Mouse (Mus musculus): ENCODE data around the gene Acad10. TPM values are rescaled to one million over a fixed set of nuclear protein-coding genes. Genes with fewer than 3 reads are reported as not detected.
"Not testable (repeated sequence)": the region's sequence is repeated elsewhere in the genome, so short reads cannot be mapped to it uniquely, and the experiment has no call there.

Acad10 gene
- polyA plus RNA-seq, 1 experiment from 2014 or later = 4.7 TPM

GRCm38 (mm10) chr5:121664971-121665370 is 4.7 kb upstream of the Acad10 start:
- H3K9ac ChIP-seq (ENCODE audit: low read length) = no peak overlapping the region
- DNase-seq (ENCODE audit: low spot score) (no peak), ATAC-seq (replicated peaks; ENCODE audit: low FRiP score, low TSS enrichment, low read depth) (no peak)
- no peaks in the 10 kb centered on the region for H3K27me3 ChIP-seq (replicated peaks; ENCODE audit: control insufficient read depth, insufficient read depth, low read length)
- 95% methylated on average over 9 of the region's 9 CpGs for WGBS
- no peaks in the 10 kb centered on the region for H3K9me3 ChIP-seq (ENCODE audit: control insufficient read depth, low read length)
- no peak overlapping the region for H3K27ac ChIP-seq (ENCODE audit: low read depth)
- no peak overlapping the region for H3K4me3 ChIP-seq (ENCODE audit: low read depth, low read length)
- peaks cover 12% of the 10 kb centered on the region for H3K4me1 ChIP-seq (replicated peaks; ENCODE audit: control insufficient read depth, insufficient read depth, low read length)
- H3K36me3 ChIP-seq (ENCODE audit: control insufficient read depth, insufficient read depth, low read length) = peaks cover 43% of the 10 kb centered on the region
- no peak overlapping the region for H3K4me2 ChIP-seq (ENCODE audit: low read length)

- WGBS = 87% methylated on average over 6 of the region's 6 CpGs
- DNase-seq (ENCODE audit: low spot score) = no peak
- H3K36me3 ChIP-seq (ENCODE audit: control insufficient read depth, insufficient read depth, low read length) = peaks cover 39% of the 10 kb centered on the region
These were observed 3.8 kb upstream of the Acad10 start for GRCm38 (mm10) chr5:121664078-121664477.

GRCm38 (mm10) chr5:121663456-121663855 is 3.1 kb upstream of the Acad10 start:
- Histone ChIP-seq H3K4me2 (ENCODE audit: low read length) (no peak overlapping the region), H3K9me3 (ENCODE audit: control insufficient read depth, low read length) (no peaks in the 10 kb centered on the region), H3K9ac (ENCODE audit: low read length) (no peak overlapping the region), H3K27me3 (replicated peaks; ENCODE audit: control insufficient read depth, insufficient read depth, low read length) (no peaks in the 10 kb centered on the region), H3K36me3 (ENCODE audit: control insufficient read depth, insufficient read depth, low read length) (peaks cover 35% of the 10 kb centered on the region), H3K27ac (ENCODE audit: low read depth) (no peak overlapping the region), H3K4me1 (replicated peaks; ENCODE audit: control insufficient read depth, insufficient read depth, low read length) (peaks cover 17% of the 10 kb centered on the region), H3K4me3 (ENCODE audit: low read depth, low read length) (no peak overlapping the region)
- WGBS = 89% methylated on average over 8 of the region's 8 CpGs
- DNase-seq (ENCODE audit: low spot score) = no peak
- no peak for ATAC-seq (replicated peaks; ENCODE audit: low FRiP score, low TSS enrichment, low read depth)

More at GRCm38 (mm10) chr5:121664078-121664477, 3.8 kb upstream of the Acad10 start:
- no peak overlapping the region for H3K9ac ChIP-seq (ENCODE audit: low read length)
- ATAC-seq (replicated peaks; ENCODE audit: low FRiP score, low TSS enrichment, low read depth) = no peak
- H3K4me2 ChIP-seq (ENCODE audit: low read length) = no peak overlapping the region
- no peak overlapping the region for H3K27ac ChIP-seq (ENCODE audit: low read depth)
- peaks cover 17% of the 10 kb centered on the region for H3K4me1 ChIP-seq (replicated peaks; ENCODE audit: control insufficient read depth, insufficient read depth, low read length)
- H3K4me3 ChIP-seq (ENCODE audit: low read depth, low read length) = no peak overlapping the region
- H3K27me3 ChIP-seq (replicated peaks; ENCODE audit: control insufficient read depth, insufficient read depth, low read length) = no peaks in the 10 kb centered on the region
- H3K9me3 ChIP-seq (ENCODE audit: control insufficient read depth, low read length) = no peaks in the 10 kb centered on the region

- Histone ChIP-seq H3K36me3 (ENCODE audit: control insufficient read depth, insufficient read depth, low read length) (peaks cover 33% of the 10 kb centered on the region), H3K4me2 (ENCODE audit: low read length) (peak overlapping the region; percentile 88), H3K9ac (ENCODE audit: low read length) (peak overlapping the region; percentile 87), H3K9me3 (ENCODE audit: control insufficient read depth, low read length) (no peaks in the 10 kb centered on the region), H3K27me3 (replicated peaks; ENCODE audit: control insufficient read depth, insufficient read depth, low read length) (no peaks in the 10 kb centered on the region), H3K4me1 (replicated peaks; ENCODE audit: control insufficient read depth, insufficient read depth, low read length) (peaks cover 17% of the 10 kb centered on the region), H3K4me3 (ENCODE audit: low read depth, low read length) (peak overlapping the region; percentile 99), H3K27ac (ENCODE audit: low read depth) (no peak overlapping the region)
- WGBS = 83% methylated on average over 5 of the region's 5 CpGs
- ATAC-seq (replicated peaks; ENCODE audit: low FRiP score, low TSS enrichment, low read depth) (no peak), DNase-seq (ENCODE audit: low spot score) (no peak)
These were observed 1.2 kb upstream of the Acad10 start for GRCm38 (mm10) chr5:121661494-121661893.

- H3K27ac ChIP-seq (ENCODE audit: low read depth) = peak overlapping the region; percentile 38; the same call in 1 of the 2 replicates
- WGBS = under 1% methylated on average over 25 of the region's 26 CpGs
- peak; percentile 15 for ATAC-seq (replicated peaks; ENCODE audit: low FRiP score, low TSS enrichment, low read depth)
These were observed 562 bp upstream of the Acad10 start for GRCm38 (mm10) chr5:121660897-121661254.

GRCm38 (mm10) chr5:121657656-121658055 is 2.7 kb downstream of the Acad10 start:
- DNase-seq (ENCODE audit: low spot score); H3K27me3 ChIP-seq (replicated peaks; ENCODE audit: control insufficient read depth, insufficient read depth, low read length); ATAC-seq (replicated peaks; ENCODE audit: low FRiP score, low TSS enrichment, low read depth); H3K9me3 ChIP-seq (ENCODE audit: control insufficient read depth, low read length); H3K9ac ChIP-seq (ENCODE audit: low read length); H3K4me2 ChIP-seq (ENCODE audit: low read length); H3K27ac ChIP-seq (ENCODE audit: low read depth); H3K4me3 ChIP-seq (ENCODE audit: low read depth, low read length); H3K36me3 ChIP-seq (ENCODE audit: control insufficient read depth, insufficient read depth, low read length): not testable (repeated sequence)
- 82% methylated on average over 6 of the region's 6 CpGs for WGBS
- H3K4me1 ChIP-seq (replicated peaks; ENCODE audit: control insufficient read depth, insufficient read depth, low read length) = peaks cover 17% of the 10 kb centered on the region

More at GRCm38 (mm10) chr5:121660897-121661254, 562 bp upstream of the Acad10 start:
- Histone ChIP-seq H3K4me3 (ENCODE audit: low read depth, low read length) (peak overlapping the region; percentile 99), H3K4me2 (ENCODE audit: low read length) (peak overlapping the region; percentile 88), H3K9ac (ENCODE audit: low read length) (peak overlapping the region; percentile 87), H3K4me1 (replicated peaks; ENCODE audit: control insufficient read depth, insufficient read depth, low read length) (peaks cover 17% of the 10 kb centered on the region), H3K36me3 (ENCODE audit: control insufficient read depth, insufficient read depth, low read length) (peaks cover 27% of the 10 kb centered on the region), H3K9me3 (ENCODE audit: control insufficient read depth, low read length) (no peaks in the 10 kb centered on the region), H3K27me3 (replicated peaks; ENCODE audit: control insufficient read depth, insufficient read depth, low read length) (no peaks in the 10 kb centered on the region)
- no peak for DNase-seq (ENCODE audit: low spot score)

GRCm38 (mm10) chr5:121656866-121657265 is 3.4 kb downstream of the Acad10 start:
- H3K4me1 ChIP-seq (replicated peaks; ENCODE audit: control insufficient read depth, insufficient read depth, low read length) = peaks cover 14% of the 10 kb centered on the region
- 83% methylated on average over 6 of the region's 6 CpGs for WGBS
- DNase-seq (ENCODE audit: low spot score); ATAC-seq (replicated peaks; ENCODE audit: low FRiP score, low TSS enrichment, low read depth); H3K9me3 ChIP-seq (ENCODE audit: control insufficient read depth, low read length); H3K27ac ChIP-seq (ENCODE audit: low read depth); H3K4me2 ChIP-seq (ENCODE audit: low read length); H3K4me3 ChIP-seq (ENCODE audit: low read depth, low read length); H3K27me3 ChIP-seq (replicated peaks; ENCODE audit: control insufficient read depth, insufficient read depth, low read length); H3K36me3 ChIP-seq (ENCODE audit: control insufficient read depth, insufficient read depth, low read length); H3K9ac ChIP-seq (ENCODE audit: low read length): not testable (repeated sequence)

GRCm38 (mm10) chr5:121654526-121654925 is 5.8 kb downstream of the Acad10 start:
- 76% methylated on average over 4 of the region's 4 CpGs for WGBS
- Histone ChIP-seq H3K9me3 (ENCODE audit: control insufficient read depth, low read length) (no peaks in the 10 kb centered on the region), H3K9ac (ENCODE audit: low read length) (no peak overlapping the region), H3K4me2 (ENCODE audit: low read length) (no peak overlapping the region), H3K36me3 (ENCODE audit: control insufficient read depth, insufficient read depth, low read length) (no peaks in the 10 kb centered on the region), H3K27me3 (replicated peaks; ENCODE audit: control insufficient read depth, insufficient read depth, low read length) (no peaks in the 10 kb centered on the region), H3K4me3 (ENCODE audit: low read depth, low read length) (no peak overlapping the region), H3K27ac (ENCODE audit: low read depth) (no peak overlapping the region), H3K4me1 (replicated peaks; ENCODE audit: control insufficient read depth, insufficient read depth, low read length) (peaks cover under 1% of the 10 kb centered on the region; the same call in 1 of the 2 replicates)
- ATAC-seq (replicated peaks; ENCODE audit: low FRiP score, low TSS enrichment, low read depth) (no peak), DNase-seq (ENCODE audit: low spot score) (no peak)

- Histone ChIP-seq H3K4me1 (replicated peaks; ENCODE audit: control insufficient read depth, insufficient read depth, low read length) (no peaks in the 10 kb centered on the region), H3K9me3 (ENCODE audit: control insufficient read depth, low read length) (no peaks in the 10 kb centered on the region), H3K4me2 (ENCODE audit: low read length) (no peak overlapping the region), H3K4me3 (ENCODE audit: low read depth, low read length) (no peak overlapping the region), H3K27me3 (replicated peaks; ENCODE audit: control insufficient read depth, insufficient read depth, low read length) (no peaks in the 10 kb centered on the region), H3K9ac (ENCODE audit: low read length) (no peak overlapping the region), H3K36me3 (ENCODE audit: control insufficient read depth, insufficient read depth, low read length) (no peaks in the 10 kb centered on the region), H3K27ac (ENCODE audit: low read depth) (no peak overlapping the region)
- no peak for DNase-seq (ENCODE audit: low spot score)
- no peak for ATAC-seq (replicated peaks; ENCODE audit: low FRiP score, low TSS enrichment, low read depth)
- 71% methylated on average over 7 of the region's 7 CpGs for WGBS
These were observed 11.2 kb downstream of the Acad10 start for GRCm38 (mm10) chr5:121649134-121649533.
